Mouse (Mus musculus): Measurements from ENCODE around the gene Cd81.

DNA sequence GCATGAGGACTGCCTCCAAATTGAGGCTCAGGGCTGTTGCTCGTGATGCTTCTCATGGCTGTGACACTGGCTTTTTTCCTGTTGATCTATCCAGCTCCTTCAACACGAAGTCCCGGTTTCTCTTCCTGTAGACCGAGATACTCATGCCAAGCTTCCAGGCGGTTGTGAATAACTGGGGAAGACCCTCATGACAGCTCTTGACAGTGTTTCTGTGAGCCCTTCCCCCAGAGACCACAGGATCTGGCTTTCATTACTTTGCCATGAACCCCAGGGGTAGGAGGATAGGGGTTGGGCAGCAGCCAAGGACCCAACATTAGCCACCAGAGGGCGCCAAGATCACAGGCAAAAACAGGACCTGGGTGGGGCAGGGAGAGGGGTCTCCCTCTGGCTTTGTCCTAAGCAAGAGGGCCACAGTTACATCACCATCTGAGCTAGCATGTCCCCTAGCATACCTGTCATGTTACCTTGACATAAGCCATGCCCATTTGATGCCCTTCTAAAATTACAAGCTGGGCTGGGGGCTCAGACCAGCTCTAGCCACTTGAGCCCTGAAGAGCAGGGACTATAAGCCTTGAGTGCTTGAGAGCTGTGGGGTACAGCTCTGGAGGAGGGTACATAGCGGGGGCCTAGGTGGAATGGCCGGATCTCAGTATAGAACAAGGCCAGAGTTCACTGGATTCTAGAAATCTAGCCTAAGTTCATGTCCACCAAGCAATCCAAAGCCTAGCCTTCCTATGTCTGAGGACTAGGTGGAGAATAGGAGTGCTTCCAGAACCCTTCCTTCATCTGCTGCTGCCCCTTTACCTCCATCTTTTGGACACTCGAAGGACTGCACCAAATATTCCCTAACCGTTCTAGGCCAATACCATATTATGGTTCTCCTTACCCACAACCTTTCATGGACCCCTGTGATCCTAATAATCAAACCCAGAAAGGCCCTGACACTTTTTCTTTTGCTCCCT is 42.3 kb downstream of the Cd81 start, which contains the start of gene Trpm5:
- peak; percentile 81 for TF ChIP-seq CTCF (conservative IDR thresholded peaks at IDR 0.05; ENCODE audit: insufficient read depth, insufficient read length, low read depth, low read length)
- TF ChIP-seq POLR2A (IDR thresholded peaks at IDR 0.05; ENCODE audit: low read depth, low read length), result no peak
